Mouse (Mus musculus): ENCODE measurements around the gene Pate4. TPM values are rescaled to one million over a fixed set of nuclear protein-coding genes. Genes with fewer than 3 reads are reported as not detected.
"Not testable (repeated sequence)": the region's sequence is repeated elsewhere in the genome, so short reads cannot be mapped to it uniquely, and the experiment has no call there.

Pate4 gene
- not detected in 2 replicates for polyA plus RNA-seq (2015; fragmentation: Nextera tagmentation; extraction: Ambion mirVana)

DNA sequence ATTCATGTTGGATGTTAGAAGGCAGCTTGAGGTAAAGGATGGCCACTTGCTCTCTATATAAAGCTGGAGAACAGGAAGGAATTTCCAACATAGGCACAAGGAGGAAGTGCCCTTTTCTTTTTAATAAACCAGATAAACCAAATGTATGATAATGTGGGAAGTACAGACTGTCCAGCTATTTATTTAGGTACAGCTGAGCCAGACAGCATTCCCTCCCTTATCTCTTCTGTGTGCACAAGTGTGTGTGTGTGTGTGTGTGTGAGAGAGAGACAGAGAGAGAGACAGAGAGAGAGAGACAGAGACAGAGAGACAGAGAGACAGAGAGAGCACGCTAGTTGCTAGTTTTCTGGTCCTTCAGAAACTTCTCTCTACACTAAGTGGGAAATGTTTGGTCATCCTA lies at the start of gene Pate4:
Gene Pate4, minus strand, starts transcription at position 101 of the 400 bp plus-strand sequence.
- no peak for TF ChIP-seq CTCF (IDR thresholded peaks at IDR 0.05; ENCODE audit: low read depth)
- Histone ChIP-seq H3K9me3 (ENCODE audit: control insufficient read depth) (no peaks in the 10 kb centered on the region), H3K4me3 (ENCODE audit: low read depth, low read length) (no peak within 1 kb of the TSS), H3K27me3 (replicated peaks; ENCODE audit: control insufficient read depth, insufficient read depth, low read length) (no peaks in the 10 kb centered on the region), H3K9ac (ENCODE audit: low read depth, low read length) (no peak within 1 kb of the TSS), H3K27ac (ENCODE audit: low read depth, low read length) (no peak within 1 kb of the TSS), H3K4me2 (replicated peaks; ENCODE audit: low read depth) (no peak within 1 kb of the TSS), H3K4me1 (replicated peaks; ENCODE audit: control insufficient read depth, insufficient read depth, low read length) (no peaks in the 10 kb centered on the region), H3K36me3 (ENCODE audit: control insufficient read depth, insufficient read depth) (no peaks in the 10 kb centered on the region)
- no peak for ATAC-seq
- 82% methylated on average over 1 of the region's 1 CpGs for WGBS

DNA sequence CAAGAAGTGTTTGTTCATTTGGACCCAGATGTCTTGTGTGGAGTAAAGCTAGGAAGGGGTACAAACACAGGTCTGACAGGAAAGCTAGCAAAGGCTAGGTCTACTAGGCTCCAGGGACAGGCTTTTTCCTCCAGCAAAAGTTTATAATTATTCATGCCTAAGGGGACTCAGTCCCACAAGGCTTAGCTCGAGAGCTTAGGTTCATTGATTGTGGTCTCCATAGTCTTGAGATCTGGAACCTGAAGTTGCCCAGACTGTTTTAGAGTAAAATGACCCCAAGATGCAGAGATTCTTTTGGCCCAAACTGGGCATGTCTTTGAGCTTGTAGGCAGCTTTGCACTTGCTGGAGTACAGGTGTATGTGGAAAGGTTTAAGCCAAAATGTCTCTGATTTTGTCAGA lies 36.4 kb upstream of the Pate4 start, which contains the start of gene Pate3:
Gene Pate3, minus strand, starts transcription at position 101 of the 400 bp plus-strand sequence.
- Histone ChIP-seq H3K4me1 (replicated peaks; ENCODE audit: control insufficient read depth, insufficient read depth, low read length) (no peaks in the 10 kb centered on the region), H3K9me3 (ENCODE audit: control insufficient read depth) (no peaks in the 10 kb centered on the region), H3K36me3 (ENCODE audit: control insufficient read depth, insufficient read depth) (no peaks in the 10 kb centered on the region), H3K4me2 (replicated peaks; ENCODE audit: low read depth) (no peak within 1 kb of the TSS), H3K9ac (ENCODE audit: low read depth, low read length) (no peak within 1 kb of the TSS), H3K27me3 (replicated peaks; ENCODE audit: control insufficient read depth, insufficient read depth, low read length) (no peaks in the 10 kb centered on the region), H3K4me3 (ENCODE audit: low read depth, low read length) (no peak within 1 kb of the TSS), H3K27ac (ENCODE audit: low read depth, low read length) (no peak within 1 kb of the TSS)
- 68% methylated on average over 1 of the region's 1 CpGs for WGBS
- ATAC-seq: no peak
- TF ChIP-seq CTCF (IDR thresholded peaks at IDR 0.05; ENCODE audit: low read depth): no peak

DNA sequence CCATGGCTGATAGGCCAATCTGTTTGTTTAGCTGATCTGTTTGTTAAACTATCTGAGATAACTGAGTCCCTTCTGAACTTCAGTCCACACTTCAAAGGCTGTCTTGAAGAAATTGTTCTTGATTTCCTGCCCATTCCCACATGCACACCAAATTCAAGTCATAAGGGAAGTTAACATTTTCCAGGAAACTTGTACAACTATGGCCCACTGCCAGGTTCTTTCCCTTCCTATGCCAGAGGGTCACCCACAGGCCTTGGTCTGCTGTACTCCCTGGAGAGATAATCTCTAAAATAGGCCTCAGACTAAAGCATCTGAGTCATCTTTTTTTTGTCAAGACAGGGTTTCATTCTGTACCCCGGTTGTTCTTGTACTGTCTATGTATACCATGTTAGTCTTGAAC lies 21.2 kb upstream of the Pate4 start:
- no peak overlapping the region for H3K9ac ChIP-seq (ENCODE audit: low read depth, low read length)
- ATAC-seq: no peak
- no peak overlapping the region for H3K4me2 ChIP-seq (replicated peaks; ENCODE audit: low read depth)
- H3K4me1 ChIP-seq (replicated peaks; ENCODE audit: control insufficient read depth, insufficient read depth, low read length): no peaks in the 10 kb centered on the region
- H3K27me3 ChIP-seq (replicated peaks; ENCODE audit: control insufficient read depth, insufficient read depth, low read length): no peaks in the 10 kb centered on the region
- no peak overlapping the region for H3K27ac ChIP-seq (ENCODE audit: low read depth, low read length)
- 92% methylated on average over 1 of the region's 1 CpGs for WGBS
- H3K9me3 ChIP-seq (ENCODE audit: control insufficient read depth): no peaks in the 10 kb centered on the region
- H3K36me3 ChIP-seq (ENCODE audit: control insufficient read depth, insufficient read depth): no peaks in the 10 kb centered on the region
- no peak overlapping the region for H3K4me3 ChIP-seq (ENCODE audit: low read depth, low read length)
- no peak for TF ChIP-seq CTCF (IDR thresholded peaks at IDR 0.05; ENCODE audit: low read depth)

DNA sequence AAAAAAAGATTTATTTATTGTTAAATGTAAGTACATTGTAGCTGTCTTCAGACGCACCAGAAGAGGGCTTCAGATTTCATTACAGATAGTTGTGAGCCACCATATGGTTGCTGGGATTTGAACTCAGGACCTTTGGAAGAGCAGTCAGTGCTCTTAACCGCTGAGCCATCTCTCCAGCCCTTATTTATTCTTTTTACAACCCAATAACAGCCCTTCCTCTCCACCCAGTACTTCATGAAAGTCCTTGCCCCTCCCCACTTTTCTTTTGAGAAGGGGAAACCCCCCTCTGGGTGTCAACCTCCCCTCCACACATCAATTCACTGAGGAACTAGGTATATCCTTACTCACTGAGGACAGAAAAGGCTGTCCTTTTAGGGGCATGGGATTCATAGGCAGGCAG lies 5.0 kb upstream of the Pate4 start:
- not testable (repeated sequence) for H3K4me3 ChIP-seq (ENCODE audit: low read depth, low read length); H3K4me1 ChIP-seq (replicated peaks; ENCODE audit: control insufficient read depth, insufficient read depth, low read length); H3K9ac ChIP-seq (ENCODE audit: low read depth, low read length); H3K9me3 ChIP-seq (ENCODE audit: control insufficient read depth); ATAC-seq; H3K36me3 ChIP-seq (ENCODE audit: control insufficient read depth, insufficient read depth); H3K4me2 ChIP-seq (replicated peaks; ENCODE audit: low read depth); H3K27ac ChIP-seq (ENCODE audit: low read depth, low read length); H3K27me3 ChIP-seq (replicated peaks; ENCODE audit: control insufficient read depth, insufficient read depth, low read length)
- WGBS: 73% methylated on average over 2 of the region's 2 CpGs

DNA sequence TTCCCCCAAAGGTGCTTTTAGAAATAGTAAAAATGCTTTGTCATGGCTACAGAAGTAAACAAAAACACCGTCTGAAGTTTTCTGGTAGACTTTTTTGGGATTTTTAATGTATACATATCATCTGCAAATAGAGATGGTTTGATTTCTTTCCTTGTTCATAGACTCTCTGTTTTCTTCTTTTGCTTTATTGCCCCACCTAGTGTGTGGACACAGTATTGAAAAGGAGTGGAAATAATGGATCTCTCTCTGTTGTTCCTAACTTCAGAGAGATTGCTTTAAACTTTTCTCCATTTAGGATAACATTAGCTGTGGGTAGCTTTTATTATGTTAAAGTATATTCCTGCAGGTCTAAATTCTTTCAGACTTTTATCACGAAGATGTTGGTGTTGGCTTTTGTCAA lies 2.3 kb upstream of the Pate4 start:
- TF ChIP-seq CTCF (IDR thresholded peaks at IDR 0.05; ENCODE audit: low read depth): peak; percentile 52
- 25% methylated on average over 2 of the region's 2 CpGs for WGBS

DNA sequence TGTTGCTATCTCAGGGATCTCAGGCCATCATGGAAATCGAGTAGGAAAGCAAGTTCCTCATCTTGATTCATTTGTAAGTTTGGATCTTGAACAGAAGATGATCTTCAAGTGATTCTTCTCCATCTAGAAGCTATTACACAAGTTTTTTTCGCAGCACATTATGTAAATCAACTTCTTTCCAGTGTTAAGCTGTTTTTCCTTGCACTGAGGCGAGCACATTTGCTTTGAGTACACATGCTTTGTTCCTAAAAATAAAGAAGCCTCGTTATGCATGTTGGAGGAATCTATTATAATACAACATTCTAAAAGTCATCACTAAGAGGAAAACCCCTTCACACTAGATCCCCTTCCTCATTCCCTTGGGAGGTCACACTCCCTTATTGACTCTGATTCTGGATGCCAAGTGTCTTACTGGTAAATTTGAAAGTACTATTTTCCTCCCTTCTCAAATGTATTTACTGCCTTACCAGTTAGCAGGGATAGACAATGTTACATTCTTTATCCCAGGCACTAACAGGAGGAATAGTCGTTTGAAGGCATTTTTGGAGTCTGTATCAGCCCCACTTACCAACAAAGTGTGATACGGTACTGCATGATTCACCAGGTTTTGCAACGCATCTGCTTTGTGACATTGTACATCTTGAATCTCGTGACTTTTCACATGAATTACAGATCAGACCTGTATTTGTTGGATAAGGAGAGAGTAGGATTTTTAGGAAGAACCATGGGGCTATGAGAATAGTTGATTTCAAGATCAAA lies 3.9 kb downstream of the Pate4 start:
- H3K4me3 ChIP-seq (ENCODE audit: low read depth, low read length): no peak overlapping the region
- no peaks in the 10 kb centered on the region for H3K9me3 ChIP-seq (ENCODE audit: control insufficient read depth)
- H3K27me3 ChIP-seq (replicated peaks; ENCODE audit: control insufficient read depth, insufficient read depth, low read length): no peaks in the 10 kb centered on the region
- H3K4me1 ChIP-seq (replicated peaks; ENCODE audit: control insufficient read depth, insufficient read depth, low read length): no peaks in the 10 kb centered on the region
- WGBS: 69% methylated on average over 8 of the region's 8 CpGs
- no peak overlapping the region for H3K9ac ChIP-seq (ENCODE audit: low read depth, low read length)
- no peak for ATAC-seq
- H3K4me2 ChIP-seq (replicated peaks; ENCODE audit: low read depth): no peak overlapping the region
- H3K36me3 ChIP-seq (ENCODE audit: control insufficient read depth, insufficient read depth): no peaks in the 10 kb centered on the region
- no peak for TF ChIP-seq CTCF (IDR thresholded peaks at IDR 0.05; ENCODE audit: low read depth)
- no peak overlapping the region for H3K27ac ChIP-seq (ENCODE audit: low read depth, low read length)

More for the DNA sequence above, 2.3 kb upstream of the Pate4 start:
- no peak overlapping the region for H3K4me2 ChIP-seq (replicated peaks; ENCODE audit: low read depth)
- no peaks in the 10 kb centered on the region for H3K36me3 ChIP-seq (ENCODE audit: control insufficient read depth, insufficient read depth)
- no peaks in the 10 kb centered on the region for H3K27me3 ChIP-seq (replicated peaks; ENCODE audit: control insufficient read depth, insufficient read depth, low read length)
- H3K4me1 ChIP-seq (replicated peaks; ENCODE audit: control insufficient read depth, insufficient read depth, low read length): no peaks in the 10 kb centered on the region
- H3K9me3 ChIP-seq (ENCODE audit: control insufficient read depth): no peaks in the 10 kb centered on the region
- ATAC-seq: no peak
- no peak overlapping the region for H3K9ac ChIP-seq (ENCODE audit: low read depth, low read length)
- no peak overlapping the region for H3K27ac ChIP-seq (ENCODE audit: low read depth, low read length)
- H3K4me3 ChIP-seq (ENCODE audit: low read depth, low read length): no peak overlapping the region
